Comparison of ENCODE assay signal across 12 mouse cellular contexts in genomic region chr12:50073684-50074083, GRCm38 (mm10).
A peak's percentile ranks its signal among the peaks of the same experiment; 100 is the strongest.
DNase-seq lines count a peak whose midpoint lies in the region; ATAC-seq lines count a peak whose summit lies in the region.
"Had no signal": no experiment of that assay in that cellular context is flagged by ENCODE, and none has a peak within 500 bp of the region (broad histone marks: within the 10 kb centered on the region; RNA-seq: fewer than 3 reads in every experiment).

No protein-coding gene starts in this region.

- no peak overlapping the region for H3K27ac ChIP-seq in kidney, embryonic 15.5 days
- no peak overlapping the region for H3K27ac ChIP-seq in hindbrain, embryonic 14.5 days
- H3K27ac ChIP-seq: hindbrain, embryonic 15.5 days; limb, embryonic 13.5 days had no signal

- no peak overlapping the region for H3K4me2 ChIP-seq in kidney, embryonic 15.5 days
- no peak overlapping the region for H3K4me2 ChIP-seq in hindbrain, embryonic 14.5 days (replicated peaks)
- H3K4me2 ChIP-seq: hindbrain, embryonic 15.5 days; limb, embryonic 13.5 days had no signal

- ATAC-seq in kidney, embryonic 15.5 days (replicated peaks; ENCODE audit: low FRiP score): no peak
- no peak for ATAC-seq in hindbrain, embryonic 14.5 days (ENCODE audit: low FRiP score)

- DNase-seq in kidney, postnatal 10 days: peak; percentile 24
- peak; percentile 44 for DNase-seq in NIH3T3 (ENCODE audit: low read depth)
- peak; percentile 12 to 25 for DNase-seq in frontal cortex, postnatal 14 days (ENCODE audit: low spot score in 2 of 2)
- peak; percentile 40 to 55 for DNase-seq in right cerebral cortex, adult 2 months (ENCODE audit: low spot score in 2 of 2)
- DNase-seq in adrenal gland, postnatal 4 days (ENCODE audit: low spot score in 2 of 2): no peak
- DNase-seq in hindbrain, embryonic 14.5 days (ENCODE audit: low spot score): no peak
- DNase-seq: adrenal gland, postnatal 36 days; gastrocnemius, postnatal 25 days; lung, adult 2 months had no signal

- H3K36me3 ChIP-seq in kidney, embryonic 15.5 days: no peaks in the 10 kb centered on the region
- H3K36me3 ChIP-seq in hindbrain, embryonic 14.5 days (replicated peaks; ENCODE audit: control insufficient read depth, insufficient read depth): no peaks in the 10 kb centered on the region
- H3K36me3 ChIP-seq: hindbrain, embryonic 15.5 days; limb, embryonic 13.5 days had no signal

- WGBS in kidney, embryonic 15.5 days: 68% methylated on average over 2 of the region's 2 CpGs
- WGBS in hindbrain, embryonic 14.5 days: 66% methylated on average over 2 of the region's 2 CpGs

- H3K4me1 ChIP-seq in kidney, embryonic 15.5 days: no peaks in the 10 kb centered on the region
- H3K4me1 ChIP-seq in hindbrain, embryonic 14.5 days (replicated peaks; ENCODE audit: control insufficient read depth, insufficient read depth, low read length): no peaks in the 10 kb centered on the region
- H3K4me1 ChIP-seq: hindbrain, embryonic 15.5 days; limb, embryonic 13.5 days had no signal

- no peaks in the 10 kb centered on the region for H3K9me3 ChIP-seq in kidney, embryonic 15.5 days (replicated peaks)
- no peaks in the 10 kb centered on the region for H3K9me3 ChIP-seq in hindbrain, embryonic 14.5 days (ENCODE audit: control insufficient read depth, low read length)
- H3K9me3 ChIP-seq: hindbrain, embryonic 15.5 days; limb, embryonic 13.5 days had no signal

- no peak overlapping the region for H3K4me3 ChIP-seq in kidney, embryonic 15.5 days (replicated peaks)
- H3K4me3 ChIP-seq in hindbrain, embryonic 14.5 days (replicated peaks; ENCODE audit: low read length): no peak overlapping the region
- H3K4me3 ChIP-seq: hindbrain, embryonic 15.5 days; limb, embryonic 13.5 days had no signal

- H3K9ac ChIP-seq in kidney, embryonic 15.5 days: no peak overlapping the region
- H3K9ac ChIP-seq in hindbrain, embryonic 14.5 days: no peak overlapping the region
- H3K9ac ChIP-seq: hindbrain, embryonic 15.5 days; limb, embryonic 13.5 days had no signal

- no peaks in the 10 kb centered on the region for H3K27me3 ChIP-seq in kidney, embryonic 15.5 days
- no peaks in the 10 kb centered on the region for H3K27me3 ChIP-seq in hindbrain, embryonic 14.5 days (ENCODE audit: control insufficient read depth, insufficient read depth, low read length)
- H3K27me3 ChIP-seq: hindbrain, embryonic 15.5 days; limb, embryonic 13.5 days had no signal

Comparison
In these comparisons a context has a peak if more than half of its experiments do, and no peak if none do; other contexts are left out.
1. DNase-seq: peak in kidney, postnatal 10 days (single experiment), NIH3T3 (single experiment), frontal cortex, postnatal 14 days (2 of 2) and right cerebral cortex, adult 2 months (2 of 2); none in adrenal gland, postnatal 4 days (0 of 2) and hindbrain, embryonic 14.5 days (single experiment).